Comparison of ENCODE assay signal across 8 mouse cellular contexts in genomic region chr1:154786243-154786669, GRCm38 (mm10).
DNase-seq lines count a peak whose midpoint lies in the region; ATAC-seq and TF ChIP-seq lines count a peak whose summit lies in the region.

No protein-coding gene starts in this region.

- no peaks in the 10 kb centered on the region for H3K4me1 ChIP-seq in ES-Bruce4 (ENCODE audit: control insufficient read depth, insufficient read depth, low read length)
- peaks cover 9% of the 10 kb centered on the region for H3K4me1 ChIP-seq in forebrain, embryonic 14.5 days (ENCODE audit: control insufficient read depth, insufficient read depth, low read length)
- no peaks in the 10 kb centered on the region for H3K4me1 ChIP-seq in liver, embryonic 16.5 days (ENCODE audit: control insufficient read depth, low read depth, low read length)
- peaks cover 28% of the 10 kb centered on the region; the same call in 1 of the 2 replicates for H3K4me1 ChIP-seq in neural tube, embryonic 13.5 days (replicated peaks)

- H3K4me3 ChIP-seq in ES-Bruce4 (ENCODE audit: low read depth, low read length), result no peak overlapping the region
- H3K4me3 ChIP-seq in forebrain, embryonic 14.5 days (ENCODE audit: low read depth, low read length), result no peak overlapping the region
- H3K4me3 ChIP-seq in liver, embryonic 16.5 days (ENCODE audit: low read depth, low read length), result no peak overlapping the region
- no peak overlapping the region for H3K4me3 ChIP-seq in neural tube, embryonic 13.5 days

- H3K4me2 ChIP-seq in forebrain, embryonic 14.5 days (ENCODE audit: low read length), result no peak overlapping the region
- peak overlapping the region; percentile 18; the same call in 1 of the 2 replicates for H3K4me2 ChIP-seq in liver, embryonic 16.5 days (ENCODE audit: low read depth, low read length)
- no peak overlapping the region for H3K4me2 ChIP-seq in neural tube, embryonic 13.5 days

- H3K36me3 ChIP-seq in ES-Bruce4 (ENCODE audit: control insufficient read depth, insufficient read depth, low read length, poor library complexity, severe bottlenecking), result no peaks in the 10 kb centered on the region
- H3K36me3 ChIP-seq in forebrain, embryonic 14.5 days (ENCODE audit: control insufficient read depth, insufficient read depth, low read length), result no peaks in the 10 kb centered on the region
- H3K36me3 ChIP-seq in liver, embryonic 16.5 days (ENCODE audit: control insufficient read depth, insufficient read depth), result no peaks in the 10 kb centered on the region
- H3K36me3 ChIP-seq in neural tube, embryonic 13.5 days, result no peaks in the 10 kb centered on the region

- peak; percentile 78 for TF ChIP-seq CTCF in ES-Bruce4 (IDR thresholded peaks at IDR 0.05; ENCODE audit: low read depth, low read length)

- no peak overlapping the region for H3K27ac ChIP-seq in ES-Bruce4 (ENCODE audit: insufficient read depth, low read length)
- no peak overlapping the region for H3K27ac ChIP-seq in forebrain, embryonic 14.5 days (ENCODE audit: low read depth, low read length)
- no peak overlapping the region for H3K27ac ChIP-seq in liver, embryonic 16.5 days (ENCODE audit: low read length)
- no peak overlapping the region for H3K27ac ChIP-seq in neural tube, embryonic 13.5 days (replicated peaks)

- no peaks in the 10 kb centered on the region for H3K9me3 ChIP-seq in ES-Bruce4 (replicated peaks; ENCODE audit: control insufficient read depth, insufficient read depth, low read length, poor library complexity, severe bottlenecking)
- H3K9me3 ChIP-seq in forebrain, embryonic 14.5 days (replicated peaks; ENCODE audit: control insufficient read depth, low read length), result no peaks in the 10 kb centered on the region
- no peaks in the 10 kb centered on the region for H3K9me3 ChIP-seq in liver, embryonic 16.5 days (replicated peaks; ENCODE audit: control insufficient read depth, low read length)
- no peaks in the 10 kb centered on the region for H3K9me3 ChIP-seq in neural tube, embryonic 13.5 days

- H3K9ac ChIP-seq in ES-Bruce4 (ENCODE audit: low read depth, poor library complexity, severe bottlenecking), result no peak overlapping the region
- H3K9ac ChIP-seq in forebrain, embryonic 14.5 days (ENCODE audit: low read length), result no peak overlapping the region
- no peak overlapping the region for H3K9ac ChIP-seq in liver, embryonic 16.5 days (ENCODE audit: low read depth, low read length)
- no peak overlapping the region for H3K9ac ChIP-seq in neural tube, embryonic 13.5 days

- 3% methylated on average over 4 of the region's 4 CpGs for WGBS in forebrain, embryonic 14.5 days
- WGBS in liver, embryonic 16.5 days (ENCODE audit: insufficient replicate concordance), result 2% methylated on average over 4 of the region's 4 CpGs
- whole genome bisulfite sequencing in neural tube, embryonic 13.5 days, result 4% methylated on average over 4 of the region's 4 CpGs

- ATAC-seq in cerebellum, adult (ENCODE audit: insufficient number of reproducible peaks, low FRiP score, low TSS enrichment), result peak; percentile 50
- ATAC-seq in forebrain, embryonic 14.5 days, result peak; percentile 59
- ATAC-seq in liver, embryonic 16.5 days (ENCODE audit: low read depth), result peak; percentile 35
- ATAC-seq in neural tube, embryonic 13.5 days (ENCODE audit: low read depth), result peak; percentile 30; the same call in 1 of the 2 replicates

- no peak for TF ChIP-seq POLR2A in ES-Bruce4 (IDR thresholded peaks at IDR 0.05; ENCODE audit: insufficient read depth, low read length)

- DNase-seq in forebrain, embryonic 14.5 days (ENCODE audit: low spot score), result peak; percentile 94
- DNase-seq in heart, postnatal 10 days, result peak; percentile 86 to 92
- DNase-seq in kidney, postnatal 4 days, result peak; percentile 87 to 89
- peak; percentile 81 for DNase-seq in telencephalon, adult 2 months (ENCODE audit: low read depth, low spot score)

- intact Hi-C loops in heart, postnatal 10 days (cut with DNase I), result loop anchor here (1.0 to 10.0 kb wide), 3 partner anchors 220 to 499 kb away; no protein-coding TSS in a partner anchor

- no peak for TF ChIP-seq EP300 in ES-Bruce4 (IDR thresholded peaks at IDR 0.05; ENCODE audit: insufficient read depth, low read depth, low read length)

- H3K27me3 ChIP-seq in ES-Bruce4 (ENCODE audit: control insufficient read depth, insufficient read depth, low read length, poor library complexity, severe bottlenecking), result no peaks in the 10 kb centered on the region
- H3K27me3 ChIP-seq in forebrain, embryonic 14.5 days (replicated peaks; ENCODE audit: control insufficient read depth, insufficient read depth, low read length), result 0 out of 2 replicates have a peak, but pooled peaks cover 4% of the 10 kb centered on the region
- H3K27me3 ChIP-seq in liver, embryonic 16.5 days (ENCODE audit: control insufficient read depth, insufficient read depth, low read depth, low read length), result no peaks in the 10 kb centered on the region
- peaks cover 20% of the 10 kb centered on the region for H3K27me3 ChIP-seq in neural tube, embryonic 13.5 days
